Mouse (Mus musculus): Measurements from ENCODE around the gene Tmem9.

- TF ChIP-seq CTCF (IDR thresholded peaks at IDR 0.05; ENCODE audit: low read depth) (no peak), EP300 (IDR thresholded peaks at IDR 0.05; ENCODE audit: low read depth) (no peak)
Measured at GRCm38 (mm10) chr1:136051013-136051315, 43.0 kb downstream of the Tmem9 start.

Data from liver, postnatal 0 days (tissue).